Comparison of ENCODE assay signal across 13 mouse cellular contexts in the genomic region with DNA sequence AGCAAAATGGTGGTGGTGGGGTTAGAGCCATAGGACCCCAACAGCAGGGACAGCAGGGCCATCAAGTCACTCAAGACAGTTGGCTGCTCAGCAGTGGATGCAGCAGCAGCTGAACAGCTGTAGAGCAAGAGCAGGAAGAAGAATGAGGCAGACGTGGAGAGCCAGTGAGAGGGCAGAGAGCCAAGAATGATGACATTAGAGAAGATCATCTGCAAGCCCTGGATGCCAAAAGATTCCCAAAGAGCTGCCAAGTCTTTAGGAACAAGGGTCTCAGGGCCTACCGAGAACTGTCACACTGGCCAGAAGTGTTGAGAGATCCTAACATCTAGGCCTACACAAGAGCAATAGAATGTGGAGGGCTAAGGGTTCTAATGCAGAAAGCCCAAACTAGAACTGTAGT.
DNase-seq lines count a peak whose midpoint lies in the region; ATAC-seq and TF ChIP-seq lines count a peak whose summit lies in the region.
"Had no signal": no experiment of that assay in that cellular context is flagged by ENCODE, and none has a peak within 500 bp of the region (broad histone marks: within the 10 kb centered on the region; RNA-seq: fewer than 3 reads in every experiment).

No protein-coding gene starts in this region.

- no peak overlapping the region for H3K27ac ChIP-seq in embryonic facial prominence, embryonic 14.5 days (replicated peaks; ENCODE audit: low read depth, low read length)
- no peak overlapping the region for H3K27ac ChIP-seq in embryonic facial prominence, embryonic 10.5 days (replicated peaks)
- no peak overlapping the region for H3K27ac ChIP-seq in limb, embryonic 14.5 days (replicated peaks; ENCODE audit: low read depth, low read length)
- no peak overlapping the region for H3K27ac ChIP-seq in limb, embryonic 10.5 days
- H3K27ac ChIP-seq: midbrain, embryonic 12.5 days had no signal

- no peak for ATAC-seq in embryonic facial prominence, embryonic 14.5 days (ENCODE audit: low read depth)
- no peak for ATAC-seq in limb, embryonic 14.5 days (ENCODE audit: low FRiP score, low read depth)
- ATAC-seq: forebrain, embryonic 14.5 days had no signal

- no peaks in the 10 kb centered on the region for H3K4me1 ChIP-seq in embryonic facial prominence, embryonic 14.5 days (ENCODE audit: control insufficient read depth, insufficient read depth, low read length)
- H3K4me1 ChIP-seq in embryonic facial prominence, embryonic 10.5 days: no peaks in the 10 kb centered on the region
- no peaks in the 10 kb centered on the region for H3K4me1 ChIP-seq in limb, embryonic 14.5 days (ENCODE audit: control insufficient read depth, insufficient read depth, low read length)
- H3K4me1 ChIP-seq in limb, embryonic 10.5 days: no peaks in the 10 kb centered on the region
- H3K4me1 ChIP-seq: midbrain, embryonic 12.5 days had no signal

- H3K4me2 ChIP-seq in embryonic facial prominence, embryonic 14.5 days (ENCODE audit: low read depth, low read length): no peak overlapping the region
- no peak overlapping the region for H3K4me2 ChIP-seq in limb, embryonic 14.5 days (replicated peaks; ENCODE audit: low read depth, low read length, severe bottlenecking)
- H3K4me2 ChIP-seq: midbrain, embryonic 12.5 days had no signal

- TF ChIP-seq POLR2A in limb, embryonic 14.5 days (IDR thresholded peaks at IDR 0.05; ENCODE audit: borderline replicate concordance, extremely low read depth, insufficient read depth, insufficient read length): no peak

- H3K36me3 ChIP-seq in embryonic facial prominence, embryonic 14.5 days (ENCODE audit: control insufficient read depth, insufficient read depth, low read length): no peaks in the 10 kb centered on the region
- H3K36me3 ChIP-seq in embryonic facial prominence, embryonic 10.5 days (replicated peaks): no peaks in the 10 kb centered on the region
- no peaks in the 10 kb centered on the region for H3K36me3 ChIP-seq in limb, embryonic 14.5 days (ENCODE audit: control insufficient read depth, insufficient read depth, low read length)
- H3K36me3 ChIP-seq in limb, embryonic 10.5 days: no peaks in the 10 kb centered on the region
- H3K36me3 ChIP-seq: midbrain, embryonic 12.5 days had no signal

- no peaks in the 10 kb centered on the region for H3K27me3 ChIP-seq in embryonic facial prominence, embryonic 14.5 days (replicated peaks; ENCODE audit: control insufficient read depth, insufficient read depth, low read length)
- H3K27me3 ChIP-seq in embryonic facial prominence, embryonic 10.5 days (replicated peaks; ENCODE audit: low read depth, poor library complexity, severe bottlenecking): no peaks in the 10 kb centered on the region
- no peaks in the 10 kb centered on the region for H3K27me3 ChIP-seq in limb, embryonic 14.5 days (ENCODE audit: control insufficient read depth, insufficient read depth, low read length)
- H3K27me3 ChIP-seq in limb, embryonic 10.5 days (ENCODE audit: low read depth, poor library complexity, severe bottlenecking): no peaks in the 10 kb centered on the region
- H3K27me3 ChIP-seq: midbrain, embryonic 12.5 days had no signal

- WGBS in embryonic facial prominence, embryonic 14.5 days: 52% methylated on average over 2 of the region's 2 CpGs
- WGBS in embryonic facial prominence, embryonic 10.5 days: 92% methylated on average over 2 of the region's 2 CpGs
- WGBS in limb, embryonic 14.5 days: 74% methylated on average over 2 of the region's 2 CpGs
- 92% methylated on average over 2 of the region's 2 CpGs for WGBS in limb, embryonic 10.5 days

- peak; percentile 23 for DNase-seq in embryonic facial prominence, embryonic 14.5 days (ENCODE audit: low spot score)
- DNase-seq in embryonic facial prominence, embryonic 10.5 days (ENCODE audit: low spot score): no peak
- peak; percentile 15 for DNase-seq in limb, embryonic 14.5 days (ENCODE audit: low spot score)
- DNase-seq in limb, embryonic 10.5 days (ENCODE audit: low spot score): no peak
- DNase-seq in gastrocnemius, postnatal 14 days: peak; percentile 10
- peak; percentile 46 for DNase-seq in heart, postnatal 4 days
- no peak for DNase-seq in right cerebral cortex, postnatal 4 days
- no peak for DNase-seq in kidney, postnatal 36 days
- DNase-seq: cerebellum, adult 11-12 months; layer of hippocampus, adult 9-11 months; right cerebral cortex, postnatal 25 days had no signal

- no peak overlapping the region for H3K4me3 ChIP-seq in embryonic facial prominence, embryonic 14.5 days (ENCODE audit: low read depth, low read length)
- H3K4me3 ChIP-seq in embryonic facial prominence, embryonic 10.5 days: no peak overlapping the region
- no peak overlapping the region for H3K4me3 ChIP-seq in limb, embryonic 14.5 days (replicated peaks; ENCODE audit: low read length)
- no peak overlapping the region for H3K4me3 ChIP-seq in limb, embryonic 10.5 days
- H3K4me3 ChIP-seq: midbrain, embryonic 12.5 days had no signal

- no peak overlapping the region for H3K9ac ChIP-seq in embryonic facial prominence, embryonic 14.5 days (ENCODE audit: low read depth, low read length)
- no peak overlapping the region for H3K9ac ChIP-seq in limb, embryonic 14.5 days (ENCODE audit: low read depth, low read length, severe bottlenecking)
- H3K9ac ChIP-seq: midbrain, embryonic 12.5 days had no signal

- no peaks in the 10 kb centered on the region for H3K9me3 ChIP-seq in embryonic facial prominence, embryonic 14.5 days (ENCODE audit: control insufficient read depth, low read length)
- H3K9me3 ChIP-seq in embryonic facial prominence, embryonic 10.5 days: no peaks in the 10 kb centered on the region
- H3K9me3 ChIP-seq in limb, embryonic 14.5 days (ENCODE audit: control insufficient read depth, low read length): no peaks in the 10 kb centered on the region
- no peaks in the 10 kb centered on the region for H3K9me3 ChIP-seq in limb, embryonic 10.5 days (replicated peaks)
- H3K9me3 ChIP-seq: midbrain, embryonic 12.5 days had no signal

- intact Hi-C loops in gastrocnemius, postnatal 14 days (cut with DNase I; ENCODE audit: low total_unique reads): no loop called here

Comparison
In these comparisons a context has a peak if more than half of its experiments do, and no peak if none do; other contexts are left out.
1. DNase-seq: peak in embryonic facial prominence, embryonic 14.5 days (single experiment), limb, embryonic 14.5 days (single experiment), gastrocnemius, postnatal 14 days (single experiment) and heart, postnatal 4 days (single experiment); none in embryonic facial prominence, embryonic 10.5 days (single experiment), limb, embryonic 10.5 days (single experiment), right cerebral cortex, postnatal 4 days (single experiment) and kidney, postnatal 36 days (0 of 2).